Mouse (Mus musculus) cerebellum, postnatal 14 days (tissue): ENCODE measurements around the gene Krt13.
A peak's percentile ranks its signal among the peaks of the same experiment; 100 is the strongest.

ENCODE experiments used
- DNase-seq, 2 experiments: peaks; one replicate each; pipeline ENCODE4 v3.0.0; 2021; ENCODE audit warnings: mixed read lengths in 2 of 2

Krt13 gene

DNA sequence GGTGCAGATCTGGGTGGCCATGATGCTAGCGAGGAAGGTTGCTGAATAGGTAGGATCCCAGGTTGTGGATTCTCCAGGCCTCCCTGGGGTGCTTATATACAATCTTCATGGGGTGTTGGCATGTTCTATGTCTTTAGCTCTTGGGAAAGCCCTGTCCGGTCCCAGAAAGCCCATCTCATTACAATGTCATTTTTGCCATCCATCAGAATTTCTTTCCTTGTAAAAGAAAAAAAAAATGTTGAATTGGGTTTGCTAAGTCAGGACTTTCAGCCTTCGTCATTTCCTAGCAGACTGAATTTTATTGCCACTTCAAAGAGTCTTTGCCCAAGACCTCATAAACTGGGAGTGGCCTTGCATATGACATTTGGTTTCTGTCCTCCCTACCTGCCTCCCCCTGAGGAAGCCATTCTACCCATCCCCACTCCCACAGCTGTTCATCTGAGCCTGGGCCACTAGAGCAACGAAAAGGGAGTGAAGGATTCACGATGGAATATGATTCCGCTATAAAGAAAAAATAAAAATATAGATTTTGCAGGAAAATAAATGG is 15.7 kb downstream of the Krt13 start, which contains the start of gene Krt36:
Gene Krt36 (minus strand): TSS at position 51 of the 547 bp plus-strand sequence.
- DNase-seq: no peak

DNA sequence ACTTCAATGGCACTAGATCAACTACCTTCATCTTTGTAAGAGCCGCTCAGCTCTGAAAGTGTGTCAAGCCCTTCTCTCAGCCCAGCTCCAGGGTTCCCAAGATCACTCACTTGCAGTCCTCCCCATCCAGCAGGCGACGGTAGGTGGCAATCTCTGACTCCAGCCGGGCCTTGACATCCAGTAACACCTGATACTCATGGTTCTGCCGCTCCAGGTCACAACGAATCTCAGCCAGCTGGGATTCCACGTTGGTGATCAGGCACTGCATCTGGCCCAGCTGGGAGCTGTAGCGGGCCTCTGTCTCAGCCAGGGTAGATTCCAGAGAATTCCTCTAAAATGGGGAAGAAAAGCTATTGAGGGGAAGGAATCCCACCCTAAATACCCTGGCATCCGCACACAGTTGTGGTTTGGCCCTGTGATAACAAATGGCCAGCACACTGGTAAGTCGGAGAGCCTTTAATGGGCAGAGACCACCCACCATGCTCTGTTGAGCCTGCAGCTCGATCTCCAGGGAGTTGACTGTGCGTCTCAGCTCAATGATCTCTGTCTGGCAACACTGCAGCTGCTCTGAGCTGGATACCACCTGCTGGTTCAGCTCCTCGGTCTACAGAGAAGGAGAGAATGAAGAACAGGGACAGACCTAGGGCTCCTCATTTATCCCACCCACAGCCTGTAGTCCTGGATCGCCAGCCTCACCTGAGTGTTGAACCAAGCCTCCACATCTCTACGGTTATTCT is 18.5 kb downstream of the Krt13 start:
- DNase-seq: no peak

DNA sequence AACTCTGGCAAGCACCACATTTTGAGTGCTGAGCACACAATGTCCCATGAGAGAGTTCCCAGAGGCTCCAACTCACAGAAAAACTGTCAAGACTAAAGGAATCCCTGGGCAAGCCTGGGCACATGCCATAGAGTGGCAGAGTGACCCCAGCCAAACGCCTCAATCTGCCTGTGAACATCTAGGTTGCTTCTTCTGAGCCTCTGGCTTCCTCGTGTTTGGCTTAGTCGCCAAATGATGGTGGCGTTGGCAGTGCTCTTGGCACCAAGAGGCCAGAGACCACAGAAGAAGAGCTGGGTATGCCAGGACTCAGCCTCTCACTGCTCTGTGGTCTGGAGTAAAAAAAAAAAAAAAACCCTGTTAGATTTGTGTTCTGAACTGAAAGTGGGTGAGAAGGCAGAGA is 21.0 kb downstream of the Krt13 start:
- peak; percentile 17 to 22 for DNase-seq

DNA sequence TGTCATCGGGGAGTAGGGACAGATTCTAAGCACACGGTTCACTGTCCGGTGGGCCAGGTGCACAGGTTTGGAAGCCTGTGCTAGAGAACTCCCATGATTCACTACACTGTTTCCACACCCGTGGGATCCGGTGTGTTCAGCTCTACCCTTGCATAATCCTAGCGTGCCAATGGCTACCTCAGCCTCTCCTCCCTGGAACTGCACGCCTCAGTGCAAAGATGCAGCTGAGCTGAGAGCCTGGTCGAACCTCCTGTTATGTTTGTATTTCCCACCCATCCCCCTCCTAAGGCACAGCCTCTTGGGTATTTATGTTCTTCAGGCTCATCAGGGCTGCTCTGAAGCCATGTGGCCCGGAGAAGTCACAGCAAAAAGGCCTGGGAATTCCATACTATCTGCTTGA is 23.5 kb downstream of the Krt13 start:
- no peak for DNase-seq

DNA sequence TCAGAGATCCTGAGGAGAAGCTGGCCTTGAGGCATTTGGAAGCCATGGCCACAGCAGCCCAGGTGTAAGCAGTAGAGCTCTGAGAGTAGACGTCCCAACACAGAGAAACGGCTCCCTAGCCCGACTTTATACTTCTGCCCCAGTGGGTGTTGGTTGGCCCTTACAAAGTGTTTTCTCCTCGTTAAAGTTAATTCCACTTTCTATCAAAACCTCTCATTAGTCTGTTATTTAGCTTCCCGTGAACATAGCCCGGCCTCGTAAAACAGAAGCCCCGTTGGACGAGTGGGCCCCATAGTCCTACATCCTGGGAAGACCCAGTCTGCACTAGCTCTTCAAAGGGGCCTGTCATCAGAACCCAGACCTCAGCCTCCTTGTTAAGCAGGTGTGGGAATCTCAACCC is 25.2 kb downstream of the Krt13 start, which contains the start of gene Krt35:
Gene Krt35 (minus strand): TSS at position 101 of the 400 bp plus-strand sequence.
- DNase-seq: no peak

DNA sequence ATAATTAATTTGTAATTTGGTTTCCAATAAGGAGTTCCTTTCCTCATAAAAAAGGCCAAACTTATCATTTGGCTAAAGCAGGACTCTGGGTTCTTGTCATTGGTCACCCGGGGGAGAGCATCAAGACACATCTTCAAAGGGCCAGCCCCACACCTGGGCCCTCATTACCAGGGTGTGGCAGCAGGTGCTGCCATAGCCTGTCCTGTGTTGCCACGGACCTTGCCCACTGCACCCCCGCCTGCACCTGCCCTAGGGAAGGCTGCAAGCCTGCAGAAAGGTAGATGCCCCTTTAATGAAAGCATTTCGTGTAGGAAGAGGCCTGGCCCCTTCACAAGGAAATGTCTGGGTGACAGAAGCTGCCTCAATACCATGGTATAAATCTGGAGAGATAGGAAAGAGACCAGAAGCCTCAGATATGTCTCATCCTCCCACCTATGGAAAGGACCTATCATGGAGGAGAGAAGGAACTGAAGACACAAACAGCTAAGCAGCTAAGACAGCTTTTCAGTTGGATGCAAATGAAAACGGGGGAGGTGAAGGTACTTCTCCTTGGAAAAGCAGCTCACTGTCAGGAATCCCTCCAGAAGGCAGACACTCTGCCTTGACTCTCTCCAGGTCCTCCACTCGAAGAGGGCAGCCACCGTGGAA is 32.9 kb downstream of the Krt13 start:
- no peak for DNase-seq

DNA sequence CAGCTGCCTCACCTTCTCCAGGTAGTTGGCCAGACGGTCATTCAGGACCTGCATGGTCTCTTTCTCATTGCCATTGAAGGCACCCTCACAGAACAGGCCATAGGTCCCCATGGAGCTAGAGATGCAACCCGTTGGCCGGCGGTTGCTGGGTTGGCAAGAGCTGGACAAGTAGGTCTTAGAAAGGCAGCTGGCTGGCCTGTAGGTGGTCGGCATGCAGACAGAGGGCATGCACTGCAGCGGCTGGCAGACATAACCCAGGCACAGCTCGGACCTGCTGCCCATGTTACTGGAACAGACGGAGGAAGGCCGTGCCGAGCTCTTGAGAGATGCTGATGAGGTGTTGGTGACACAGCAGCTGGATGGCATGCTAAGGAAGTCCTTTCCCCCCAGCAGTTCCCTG is 33.5 kb downstream of the Krt13 start, which contains the start of gene Krt32:
Gene Krt32 (minus strand): TSS at position 366 of the 400 bp plus-strand sequence.
- DNase-seq: peak; percentile 39 to 61

DNA sequence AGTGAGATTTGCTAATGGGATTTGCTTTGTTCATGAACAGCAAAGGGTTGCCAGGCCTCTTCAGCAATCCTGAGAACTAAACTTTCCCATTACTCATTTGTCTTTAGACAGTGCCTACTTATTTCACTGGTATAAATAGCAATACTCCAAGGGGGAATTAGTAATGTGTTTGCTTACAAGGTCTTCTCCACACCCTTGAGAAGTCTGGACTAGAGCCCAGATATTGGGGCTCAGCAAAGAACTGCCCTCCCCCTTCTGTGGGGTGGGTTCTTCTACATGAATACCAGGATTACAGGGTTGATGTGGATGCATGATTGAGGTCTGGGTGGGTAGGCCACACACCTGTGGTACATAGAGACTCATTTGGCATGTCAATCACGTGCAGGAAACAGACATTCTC is 47.5 kb downstream of the Krt13 start:
- no peak for DNase-seq
